Mouse (Mus musculus): ENCODE measurements around the gene Serpina1f. TPM values are rescaled to one million over a fixed set of nuclear protein-coding genes. Genes with fewer than 3 reads are reported as not detected.

Serpina1f gene
- polyA plus RNA-seq, 1 experiment, result 1.3 TPM

- TF ChIP-seq CTCF (IDR thresholded peaks at IDR 0.05; ENCODE audit: control insufficient read depth, insufficient read depth, low read length) (no peak), POLR2A (IDR thresholded peaks at IDR 0.05; ENCODE audit: borderline replicate concordance, control insufficient read depth, low read depth, low read length) (no peak)
- WGBS, result 71% methylated on average over 9 of the region's 9 CpGs
- no peaks in the 10 kb centered on the region for H3K4me1 ChIP-seq (ENCODE audit: control insufficient read depth, insufficient read depth, low read length)
- no peak within 1 kb of the TSS for H3K27ac ChIP-seq (ENCODE audit: control insufficient read depth, insufficient read depth, low read depth, low read length, poor library complexity)
- H3K4me3 ChIP-seq (replicated peaks; ENCODE audit: control insufficient read depth, low read depth, low read length), result no peak within 1 kb of the TSS
Observed at GRCm38 (mm10) chr12:103656848-103657626, 38.3 kb downstream of the Serpina1f start, which contains the start of gene Serpina6. Serpina6 (minus strand) TSS chr12:103657212.

GRCm38 (mm10) chr12:103655123-103656044 is 39.9 kb downstream of the Serpina1f start:
- Histone ChIP-seq H3K27ac (ENCODE audit: control insufficient read depth, insufficient read depth, low read depth, low read length, poor library complexity) (no peak overlapping the region), H3K4me1 (ENCODE audit: control insufficient read depth, insufficient read depth, low read length) (no peaks in the 10 kb centered on the region), H3K4me3 (replicated peaks; ENCODE audit: control insufficient read depth, low read depth, low read length) (no peak overlapping the region)
- WGBS, result 70% methylated on average over 7 of the region's 7 CpGs
- TF ChIP-seq POLR2A (IDR thresholded peaks at IDR 0.05; ENCODE audit: borderline replicate concordance, control insufficient read depth, low read depth, low read length) (no peak), CTCF (IDR thresholded peaks at IDR 0.05; ENCODE audit: control insufficient read depth, insufficient read depth, low read length) (no peak)

- TF ChIP-seq CTCF (IDR thresholded peaks at IDR 0.05; ENCODE audit: control insufficient read depth, insufficient read depth, low read length) (no peak), POLR2A (IDR thresholded peaks at IDR 0.05; ENCODE audit: borderline replicate concordance, control insufficient read depth, low read depth, low read length) (no peak)
- H3K4me3 ChIP-seq (replicated peaks; ENCODE audit: control insufficient read depth, low read depth, low read length), result no peak overlapping the region
- WGBS, result 90% methylated on average over 2 of the region's 2 CpGs
- no peaks in the 10 kb centered on the region for H3K4me1 ChIP-seq (ENCODE audit: control insufficient read depth, insufficient read depth, low read length)
- H3K27ac ChIP-seq (ENCODE audit: control insufficient read depth, insufficient read depth, low read depth, low read length, poor library complexity), result no peak overlapping the region
Observed at GRCm38 (mm10) chr12:103653836-103654235, 41.5 kb downstream of the Serpina1f start.

- Histone ChIP-seq H3K27ac (ENCODE audit: control insufficient read depth, insufficient read depth, low read depth, low read length, poor library complexity) (no peak overlapping the region), H3K4me1 (ENCODE audit: control insufficient read depth, insufficient read depth, low read length) (no peaks in the 10 kb centered on the region), H3K4me3 (replicated peaks; ENCODE audit: control insufficient read depth, low read depth, low read length) (no peak overlapping the region)
- WGBS, result 64% methylated on average over 2 of the region's 2 CpGs
- no peak for TF ChIP-seq POLR2A (IDR thresholded peaks at IDR 0.05; ENCODE audit: borderline replicate concordance, control insufficient read depth, low read depth, low read length)
- no peak for TF ChIP-seq CTCF (IDR thresholded peaks at IDR 0.05; ENCODE audit: control insufficient read depth, insufficient read depth, low read length)
Observed at GRCm38 (mm10) chr12:103646314-103646713, 49.0 kb downstream of the Serpina1f start.

GRCm38 (mm10) chr12:103644601-103645000 is 50.7 kb downstream of the Serpina1f start:
- no peak for TF ChIP-seq POLR2A (IDR thresholded peaks at IDR 0.05; ENCODE audit: borderline replicate concordance, control insufficient read depth, low read depth, low read length)
- TF ChIP-seq CTCF (IDR thresholded peaks at IDR 0.05; ENCODE audit: control insufficient read depth, insufficient read depth, low read length), result no peak
- WGBS, result 27% methylated on average over 5 of the region's 5 CpGs
- Histone ChIP-seq H3K4me3 (replicated peaks; ENCODE audit: control insufficient read depth, low read depth, low read length) (no peak overlapping the region), H3K27ac (ENCODE audit: control insufficient read depth, insufficient read depth, low read depth, low read length, poor library complexity) (no peak overlapping the region), H3K4me1 (ENCODE audit: control insufficient read depth, insufficient read depth, low read length) (no peaks in the 10 kb centered on the region)

GRCm38 (mm10) chr12:103643818-103644217 is 51.5 kb downstream of the Serpina1f start:
- H3K4me1 ChIP-seq (ENCODE audit: control insufficient read depth, insufficient read depth, low read length), result no peaks in the 10 kb centered on the region
- WGBS, result 79% methylated on average over 3 of the region's 3 CpGs
- no peak for TF ChIP-seq CTCF (IDR thresholded peaks at IDR 0.05; ENCODE audit: control insufficient read depth, insufficient read depth, low read length)
- no peak for TF ChIP-seq POLR2A (IDR thresholded peaks at IDR 0.05; ENCODE audit: borderline replicate concordance, control insufficient read depth, low read depth, low read length)
- H3K27ac ChIP-seq (ENCODE audit: control insufficient read depth, insufficient read depth, low read depth, low read length, poor library complexity), result no peak overlapping the region
- no peak overlapping the region for H3K4me3 ChIP-seq (replicated peaks; ENCODE audit: control insufficient read depth, low read depth, low read length)

- H3K4me1 ChIP-seq (ENCODE audit: control insufficient read depth, insufficient read depth, low read length), result no peaks in the 10 kb centered on the region
- H3K27ac ChIP-seq (ENCODE audit: control insufficient read depth, insufficient read depth, low read depth, low read length, poor library complexity), result no peak overlapping the region
- 0% methylated on average over 2 of the region's 2 CpGs for WGBS
- no peak for TF ChIP-seq POLR2A (IDR thresholded peaks at IDR 0.05; ENCODE audit: borderline replicate concordance, control insufficient read depth, low read depth, low read length)
- TF ChIP-seq CTCF (IDR thresholded peaks at IDR 0.05; ENCODE audit: control insufficient read depth, insufficient read depth, low read length), result peak; percentile 50
- no peak overlapping the region for H3K4me3 ChIP-seq (replicated peaks; ENCODE audit: control insufficient read depth, low read depth, low read length)
Observed at GRCm38 (mm10) chr12:103643336-103643735, 52.0 kb downstream of the Serpina1f start.

Other genes starting within 250 kb of the Serpina1f start
- not detected in 2 replicates for gene Ifi27l2b, start 238.3 kb downstream of the Serpina1f start, polyA plus RNA-seq (2011; ENCODE audit: insufficient read depth, insufficient read length, low replicate concordance, missing spikeins)
- gene Ppp4r4, start 163.2 kb downstream of the Serpina1f start, polyA plus RNA-seq (2011; ENCODE audit: insufficient read depth, insufficient read length, low replicate concordance, missing spikeins), result 0.62 TPM in 1 of 2 replicates, not detected in the other
- gene Serpina10, start 64.1 kb downstream of the Serpina1f start, polyA plus RNA-seq (2011; ENCODE audit: insufficient read depth, insufficient read length, low replicate concordance, missing spikeins), result 0.82 and 0.97 TPM in 2 replicates
- gene Serpina6, start 38.3 kb downstream of the Serpina1f start, polyA plus RNA-seq (2011; ENCODE audit: insufficient read depth, insufficient read length, low replicate concordance, missing spikeins), result 1.2 TPM in 1 of 2 replicates, not detected in the other
- not detected in 2 replicates for gene Serpina16, start 19.4 kb downstream of the Serpina1f start, polyA plus RNA-seq (2011; ENCODE audit: insufficient read depth, insufficient read length, low replicate concordance, missing spikeins)
- 4.5 and 13.1 TPM in 2 replicates for gene Serpina1d, start 78.1 kb upstream of the Serpina1f start, polyA plus RNA-seq (2011; ENCODE audit: insufficient read depth, insufficient read length, low replicate concordance, missing spikeins)
- gene Serpina1b, start 134.8 kb upstream of the Serpina1f start, polyA plus RNA-seq (2011; ENCODE audit: insufficient read depth, insufficient read length, low replicate concordance, missing spikeins), result 4.4 and 30.7 TPM in 2 replicates
- gene Serpina1a, start 168.0 kb upstream of the Serpina1f start, polyA plus RNA-seq (2011; ENCODE audit: insufficient read depth, insufficient read length, low replicate concordance, missing spikeins), result 7.7 and 34.0 TPM in 2 replicates
- gene Serpina1c, start 209.4 kb upstream of the Serpina1f start, polyA plus RNA-seq (2011; ENCODE audit: insufficient read depth, insufficient read length, low replicate concordance, missing spikeins), result 15.6 and 41.6 TPM in 2 replicates